Mouse (Mus musculus) midbrain, embryonic 15.5 days (tissue): Measurements from ENCODE around the gene Gm20388. TPM values are rescaled to one million over a fixed set of nuclear protein-coding genes. Genes with fewer than 3 reads are reported as not detected.

ENCODE experiments used
- ATAC-seq: fragments of 200-750 bp; cut with Nextera tagmentation; replicated peaks from 2 replicates; pipeline ENCODE4 v1.8.0; 2017; ENCODE audit warnings: moderate TSS enrichment
- H3K27ac ChIP-seq: fragments of 300-500 bp; sonication (generic); 2 replicates; pipeline ENCODE4 v1.5.1; 2015; ENCODE audit warnings: mild to moderate bottlenecking, inconsistent platforms
- H3K27me3 ChIP-seq: fragments of 300-500 bp; sonication (generic); replicated peaks from 2 replicates; pipeline ENCODE4 v1.6.1; 2015; ENCODE audit warnings: inconsistent platforms
- H3K36me3 ChIP-seq: fragments of 300-500 bp; sonication (generic); replicated peaks from 2 replicates; pipeline ENCODE4 v1.6.1; 2015; ENCODE audit warnings: inconsistent platforms
- H3K4me1 ChIP-seq: fragments of 300-500 bp; sonication (generic); 2 replicates; pipeline ENCODE4 v1.6.1; 2015; ENCODE audit warnings: inconsistent platforms
- H3K4me2 ChIP-seq: fragments of 300-500 bp; sonication (generic); 2 replicates; pipeline ENCODE4 v1.6.1; 2015; ENCODE audit warnings: inconsistent platforms, mild to moderate bottlenecking, moderate library complexity
- H3K4me3 ChIP-seq: fragments of 300-500 bp; sonication (generic); 2 replicates; pipeline ENCODE4 v1.5.1; 2015; ENCODE audit warnings: mild to moderate bottlenecking, inconsistent platforms
- H3K9ac ChIP-seq: fragments of 300-500 bp; sonication (generic); 2 replicates; pipeline ENCODE4 v1.6.1; 2015; ENCODE audit warnings: mild to moderate bottlenecking, inconsistent platforms
- H3K9me3 ChIP-seq: fragments of 300-500 bp; sonication (generic); 2 replicates; pipeline ENCODE4 v1.6.1; 2016; ENCODE audit warnings: inconsistent platforms
- WGBS: fragments of 180-500 bp; shearing (Covaris S2); methylation state at CpG from one replicate; pipeline ENCODE4 v1.1.7; 2015; ENCODE audit warnings: mixed read lengths; 5-methylcytosine and 5-hydroxymethylcytosine counted together
- polyA plus RNA-seq: library from polyadenylated mRNA; unstranded; fragments of >200 nt; fragmentation: Nextera tagmentation; extraction: Ambion mirVana; gene quantifications from 2 replicates; pipeline ENCODE4 v1.2.1, GENCODE M21; 2015

Gm20388 gene
- polyA plus RNA-seq, 1 experiment from 2014 or later: 5.6 TPM

DNA sequence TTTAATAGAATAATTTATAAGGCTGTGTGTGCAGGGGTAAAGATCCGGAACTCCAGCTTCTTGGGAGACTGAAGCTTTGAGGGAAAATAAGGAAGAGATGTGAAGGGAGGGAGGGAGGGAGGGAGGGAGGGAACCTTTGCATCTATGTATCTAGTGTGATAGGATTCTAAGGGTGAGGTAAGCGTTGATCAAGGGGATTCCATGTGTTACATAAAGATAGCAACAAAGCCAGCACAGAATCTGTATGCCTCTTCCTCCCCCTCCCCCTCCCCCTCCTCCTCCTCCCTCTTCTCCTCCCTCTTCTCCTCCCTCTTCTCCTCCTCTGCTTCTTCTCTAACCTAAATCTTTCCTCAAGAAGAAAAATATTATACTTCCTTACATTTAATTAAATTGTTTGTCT, 3436.7 kb downstream of the Gm20388 start:
- H3K36me3 ChIP-seq: 0 out of 2 replicates have a peak, but pooled peaks cover 4% of the 10 kb centered on the region
- no peak overlapping the region for H3K9ac ChIP-seq
- H3K4me3 ChIP-seq: no peak overlapping the region
- 89% methylated on average over 2 of the region's 2 CpGs for WGBS
- H3K27ac ChIP-seq: no peak overlapping the region
- H3K27me3 ChIP-seq: no peaks in the 10 kb centered on the region
- no peaks in the 10 kb centered on the region for H3K9me3 ChIP-seq
- 0 out of 2 replicates have a peak, but pooled peaks cover 4% of the 10 kb centered on the region for H3K4me1 ChIP-seq
- no peak overlapping the region for H3K4me2 ChIP-seq
- no peak for ATAC-seq

GRCm38 (mm10) chr8:123348237-123348843, 3437.7 kb downstream of the Gm20388 start:
- Histone ChIP-seq H3K4me1 (0 out of 2 replicates have a peak, but pooled peaks cover 4% of the 10 kb centered on the region), H3K9ac (no peak overlapping the region), H3K4me3 (no peak overlapping the region), H3K27me3 (no peaks in the 10 kb centered on the region), H3K27ac (no peak overlapping the region), H3K9me3 (no peaks in the 10 kb centered on the region), H3K4me2 (no peak overlapping the region), H3K36me3 (0 out of 2 replicates have a peak, but pooled peaks cover 4% of the 10 kb centered on the region)
- ATAC-seq: no peak
- WGBS: 70% methylated on average over 9 of the region's 9 CpGs

GRCm38 (mm10) chr8:123349073-123349472, 3438.4 kb downstream of the Gm20388 start:
- no peak overlapping the region for H3K9ac ChIP-seq
- WGBS: 80% methylated on average over 4 of the region's 4 CpGs
- H3K36me3 ChIP-seq: 0 out of 2 replicates have a peak, but pooled peaks cover 4% of the 10 kb centered on the region
- H3K9me3 ChIP-seq: no peaks in the 10 kb centered on the region
- H3K27me3 ChIP-seq: no peaks in the 10 kb centered on the region
- H3K27ac ChIP-seq: no peak overlapping the region
- H3K4me1 ChIP-seq: 0 out of 2 replicates have a peak, but pooled peaks cover 4% of the 10 kb centered on the region
- H3K4me2 ChIP-seq: no peak overlapping the region
- no peak for ATAC-seq
- no peak overlapping the region for H3K4me3 ChIP-seq

- Histone ChIP-seq H3K4me1 (0 out of 2 replicates have a peak, but pooled peaks cover 4% of the 10 kb centered on the region), H3K4me2 (no peak overlapping the region), H3K27me3 (no peaks in the 10 kb centered on the region), H3K27ac (no peak overlapping the region), H3K9me3 (no peaks in the 10 kb centered on the region), H3K4me3 (no peak overlapping the region), H3K36me3 (0 out of 2 replicates have a peak, but pooled peaks cover 4% of the 10 kb centered on the region), H3K9ac (no peak overlapping the region)
- 84% methylated on average over 12 of the region's 12 CpGs for WGBS
- ATAC-seq: no peak
These were observed 3441.5 kb downstream of the Gm20388 start for GRCm38 (mm10) chr8:123352118-123352517.

DNA sequence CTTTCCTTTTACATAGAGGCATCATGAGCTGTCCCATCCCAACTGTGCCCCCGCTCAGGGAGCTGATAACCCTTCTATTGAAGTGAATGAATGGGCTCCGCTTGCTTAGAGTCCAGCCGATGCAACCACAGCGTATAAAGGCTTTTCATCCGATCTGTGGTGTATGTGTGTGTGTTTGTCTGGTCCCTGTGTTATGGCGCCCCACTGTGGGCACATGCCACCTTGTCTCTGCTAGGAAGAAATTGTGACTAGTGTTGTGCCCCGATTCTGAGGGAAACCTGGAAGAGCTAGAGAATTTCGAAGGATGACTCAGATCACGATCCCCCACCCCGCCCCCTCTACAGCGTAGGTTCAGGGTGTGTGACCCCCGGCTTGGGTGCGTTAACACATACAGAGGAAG, 3442.1 kb downstream of the Gm20388 start:
- Histone ChIP-seq H3K4me1 (0 out of 2 replicates have a peak, but pooled peaks cover 4% of the 10 kb centered on the region), H3K4me3 (no peak overlapping the region), H3K4me2 (no peak overlapping the region), H3K9me3 (no peaks in the 10 kb centered on the region), H3K27me3 (no peaks in the 10 kb centered on the region), H3K9ac (no peak overlapping the region), H3K27ac (no peak overlapping the region), H3K36me3 (0 out of 2 replicates have a peak, but pooled peaks cover 7% of the 10 kb centered on the region)
- ATAC-seq: no peak
- WGBS: 39% methylated on average over 13 of the region's 13 CpGs

GRCm38 (mm10) chr8:123353216-123353615, 3442.6 kb downstream of the Gm20388 start:
- no peak for ATAC-seq
- 26% methylated on average over 11 of the region's 11 CpGs for WGBS
- Histone ChIP-seq H3K4me1 (0 out of 2 replicates have a peak, but pooled peaks cover 4% of the 10 kb centered on the region), H3K36me3 (0 out of 2 replicates have a peak, but pooled peaks cover 10% of the 10 kb centered on the region), H3K4me3 (no peak overlapping the region), H3K9me3 (no peaks in the 10 kb centered on the region), H3K4me2 (no peak overlapping the region), H3K9ac (no peak overlapping the region), H3K27me3 (no peaks in the 10 kb centered on the region), H3K27ac (no peak overlapping the region)

DNA sequence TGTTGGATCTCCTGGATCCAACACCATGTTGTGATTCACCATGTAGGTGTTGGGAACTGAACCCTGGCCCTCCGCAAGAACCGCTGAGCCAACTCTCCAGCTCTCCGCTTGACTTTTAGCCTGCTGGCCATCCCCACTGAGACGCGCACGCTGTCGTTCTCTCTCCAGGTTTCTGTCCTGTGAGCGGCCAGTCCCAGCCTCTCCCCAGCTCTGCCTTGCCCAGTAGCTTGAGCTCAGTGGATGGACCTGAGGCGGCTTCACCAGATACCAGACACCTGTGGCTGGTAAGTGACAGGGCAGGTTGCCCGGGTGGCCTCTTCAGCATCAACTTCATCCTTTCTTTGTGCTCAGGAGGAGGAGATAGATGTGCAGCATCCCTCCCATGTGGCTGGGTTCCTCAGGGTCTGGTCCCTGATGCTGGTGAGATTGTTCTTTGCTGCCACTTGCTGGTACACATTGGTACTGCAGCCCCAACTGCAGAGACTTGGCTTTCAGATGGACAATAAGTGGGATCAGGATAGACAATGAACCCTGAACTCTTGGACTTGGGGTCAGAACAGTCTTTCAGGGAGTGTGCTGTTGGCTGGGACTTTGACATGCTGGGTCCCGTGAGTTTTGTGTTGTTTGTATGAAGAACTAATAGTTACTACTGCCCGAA, 3450.6 kb downstream of the Gm20388 start:
- Histone ChIP-seq H3K9me3 (no peaks in the 10 kb centered on the region), H3K4me2 (no peak overlapping the region), H3K4me3 (no peak overlapping the region), H3K9ac (no peak overlapping the region), H3K27ac (peak overlapping the region; percentile 62), H3K27me3 (no peaks in the 10 kb centered on the region), H3K36me3 (peaks cover 45% of the 10 kb centered on the region), H3K4me1 (0 out of 2 replicates have a peak, but pooled peaks cover 3% of the 10 kb centered on the region)
- ATAC-seq: peak; percentile 67; the same call in 1 of the 2 replicates
- 47% methylated on average over 12 of the region's 12 CpGs for WGBS

DNA sequence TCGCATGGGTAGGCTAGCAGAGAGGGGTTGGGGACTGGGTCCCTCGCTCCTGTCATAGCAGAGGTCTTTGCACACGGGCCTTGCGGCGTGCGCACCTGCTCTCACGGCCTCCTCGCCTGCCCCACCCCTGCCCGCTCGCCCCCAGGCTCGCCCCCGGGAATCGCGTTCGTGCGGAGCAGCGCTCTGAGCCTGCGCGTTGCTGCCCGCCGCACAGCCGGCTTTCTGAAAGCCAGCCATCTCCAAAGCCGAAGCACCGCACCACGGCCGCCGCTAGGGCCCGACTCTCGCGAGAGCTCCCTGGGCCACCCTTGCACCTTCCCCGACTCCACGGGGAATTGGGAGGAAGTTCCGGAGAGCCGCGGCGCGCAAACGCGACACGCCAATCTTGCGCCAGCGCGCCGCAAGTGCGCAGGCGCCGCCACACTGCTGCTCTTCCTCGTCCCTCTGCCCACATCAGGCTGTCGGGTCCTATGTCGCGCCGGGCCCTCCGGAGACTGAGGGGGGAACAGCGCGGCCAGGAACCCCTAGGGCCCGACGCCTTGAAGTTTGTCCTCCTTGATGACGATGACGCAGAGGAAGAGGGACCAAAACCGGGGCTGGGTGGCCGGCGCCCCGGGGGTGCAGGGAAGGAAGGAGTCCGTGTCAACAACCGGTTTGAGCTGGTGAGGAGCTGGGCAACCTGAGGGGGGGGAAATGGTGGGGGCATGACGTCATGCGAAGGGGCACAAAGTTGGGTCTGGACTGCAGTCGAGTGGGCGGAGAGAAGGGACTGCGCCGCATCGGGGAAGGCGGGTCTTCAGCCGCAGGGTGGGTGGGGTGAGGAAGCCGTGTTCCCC, 3463.0 kb downstream of the Gm20388 start, which contains the start of gene Tcf25:
Gene Tcf25, plus strand, starts transcription at position 351 of the 836 bp plus-strand sequence.
- ATAC-seq: peak; percentile 96
- 1% methylated on average over 75 of the region's 75 CpGs for WGBS
- Histone ChIP-seq H3K27me3 (no peaks in the 10 kb centered on the region), H3K9me3 (no peaks in the 10 kb centered on the region), H3K4me3 (peak within 1 kb of the TSS; percentile 73), H3K27ac (peak within 1 kb of the TSS; percentile 94), H3K4me2 (peak within 1 kb of the TSS; percentile 76), H3K36me3 (peaks cover 13% of the 10 kb centered on the region; the same call in 1 of the 2 replicates), H3K4me1 (peaks cover 32% of the 10 kb centered on the region), H3K9ac (peak within 1 kb of the TSS; percentile 66)

GRCm38 (mm10) chr8:123374239-123374578, 3463.6 kb downstream of the Gm20388 start:
- Histone ChIP-seq H3K27me3 (no peaks in the 10 kb centered on the region), H3K9me3 (no peaks in the 10 kb centered on the region), H3K4me2 (peak overlapping the region; percentile 76), H3K4me3 (peak overlapping the region; percentile 73), H3K27ac (peak overlapping the region; percentile 94), H3K36me3 (peaks cover 7% of the 10 kb centered on the region; the same call in 1 of the 2 replicates), H3K4me1 (peaks cover 32% of the 10 kb centered on the region), H3K9ac (peak overlapping the region; percentile 66)
- ATAC-seq: peak; percentile 78
- under 1% methylated on average over 20 of the region's 20 CpGs for WGBS

GRCm38 (mm10) chr8:123375701-123376100, 3465.1 kb downstream of the Gm20388 start:
- no peak overlapping the region for H3K9ac ChIP-seq

GRCm38 (mm10) chr8:123376106-123376505, 3465.5 kb downstream of the Gm20388 start:
- Histone ChIP-seq H3K36me3 (peaks cover 4% of the 10 kb centered on the region), H3K4me2 (no peak overlapping the region), H3K4me3 (no peak overlapping the region), H3K27me3 (no peaks in the 10 kb centered on the region), H3K4me1 (peaks cover 32% of the 10 kb centered on the region), H3K9ac (no peak overlapping the region), H3K9me3 (no peaks in the 10 kb centered on the region), H3K27ac (no peak overlapping the region)
- 52% methylated on average over 8 of the region's 8 CpGs for WGBS
- ATAC-seq: no peak

More at GRCm38 (mm10) chr8:123375701-123376100, 3465.1 kb downstream of the Gm20388 start:
- no peaks in the 10 kb centered on the region for H3K27me3 ChIP-seq
- 78% methylated on average over 10 of the region's 10 CpGs for WGBS
- peaks cover 32% of the 10 kb centered on the region for H3K4me1 ChIP-seq
- H3K27ac ChIP-seq: 0 out of 2 replicates have a peak overlapping the region, but pooled peaks have one; percentile 18
- H3K4me3 ChIP-seq: no peak overlapping the region
- no peak for ATAC-seq
- peaks cover 4% of the 10 kb centered on the region for H3K36me3 ChIP-seq
- H3K9me3 ChIP-seq: no peaks in the 10 kb centered on the region
- no peak overlapping the region for H3K4me2 ChIP-seq

GRCm38 (mm10) chr8:123381711-123382110, 3471.1 kb downstream of the Gm20388 start:
- Histone ChIP-seq H3K4me3 (no peak overlapping the region), H3K9me3 (no peaks in the 10 kb centered on the region), H3K4me2 (no peak overlapping the region), H3K36me3 (peaks cover 37% of the 10 kb centered on the region), H3K4me1 (peaks cover under 1% of the 10 kb centered on the region; the same call in 1 of the 2 replicates), H3K27ac (no peak overlapping the region), H3K9ac (no peak overlapping the region), H3K27me3 (no peaks in the 10 kb centered on the region)
- 100% methylated on average over 4 of the region's 4 CpGs for WGBS
- ATAC-seq: no peak
